Mouse (Mus musculus) CH12F3 (cell line): ENCODE results near the gene Plscr1.

ENCODE experiments used
- in situ Hi-C: fragments of 300-500 bp; cut with MboI; formaldehyde crosslinking; loops from 2 replicates; pipeline ENCODE4 v1.14.3; 2020; ENCODE audit warnings: low sequenced_read_pairs

Gene Plscr1

DNA sequence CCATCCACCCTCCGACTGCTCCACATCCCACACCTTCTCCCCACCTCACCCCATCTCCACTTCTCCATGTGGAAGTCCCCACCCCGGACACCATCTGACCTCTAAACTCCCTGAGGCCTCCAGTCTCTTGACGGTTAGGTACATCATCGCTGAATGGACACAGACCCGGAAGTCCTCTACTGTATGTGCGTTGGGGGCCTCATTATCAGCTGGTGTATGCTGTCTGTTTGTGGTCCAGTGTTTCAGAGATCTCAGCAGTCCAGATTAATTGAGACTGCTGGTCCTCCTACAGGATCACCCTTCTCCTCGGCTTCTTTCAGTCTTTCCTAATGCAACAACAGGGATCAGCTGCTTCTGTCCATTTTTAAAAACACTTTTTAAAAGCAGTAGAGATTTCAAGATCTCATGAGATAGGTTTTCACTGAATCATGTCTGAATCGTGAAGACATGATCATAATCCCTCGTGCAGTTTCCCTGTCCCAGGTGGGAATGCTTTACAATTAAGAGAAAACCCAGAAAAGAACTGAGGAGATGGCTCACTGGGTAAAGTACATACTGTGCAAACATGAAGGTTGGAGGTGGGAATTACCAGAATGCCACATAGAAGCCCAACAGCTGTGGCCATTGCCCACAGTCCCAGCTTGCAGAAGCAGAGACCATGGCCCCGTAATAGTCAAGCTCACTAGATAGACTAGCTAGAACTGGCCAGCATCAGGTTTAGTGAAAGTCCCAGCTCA is 4.2 kb downstream of the Plscr1 start:
- in situ Hi-C loops = no loop called here

GRCm38 (mm10) chr9:92260481-92261159 is 11.1 kb downstream of the Plscr1 start:
- in situ Hi-C loops = no loop called here

- in situ Hi-C loops = no loop called here
Observed at GRCm38 (mm10) chr9:92265719-92266118, 16.2 kb downstream of the Plscr1 start.

DNA sequence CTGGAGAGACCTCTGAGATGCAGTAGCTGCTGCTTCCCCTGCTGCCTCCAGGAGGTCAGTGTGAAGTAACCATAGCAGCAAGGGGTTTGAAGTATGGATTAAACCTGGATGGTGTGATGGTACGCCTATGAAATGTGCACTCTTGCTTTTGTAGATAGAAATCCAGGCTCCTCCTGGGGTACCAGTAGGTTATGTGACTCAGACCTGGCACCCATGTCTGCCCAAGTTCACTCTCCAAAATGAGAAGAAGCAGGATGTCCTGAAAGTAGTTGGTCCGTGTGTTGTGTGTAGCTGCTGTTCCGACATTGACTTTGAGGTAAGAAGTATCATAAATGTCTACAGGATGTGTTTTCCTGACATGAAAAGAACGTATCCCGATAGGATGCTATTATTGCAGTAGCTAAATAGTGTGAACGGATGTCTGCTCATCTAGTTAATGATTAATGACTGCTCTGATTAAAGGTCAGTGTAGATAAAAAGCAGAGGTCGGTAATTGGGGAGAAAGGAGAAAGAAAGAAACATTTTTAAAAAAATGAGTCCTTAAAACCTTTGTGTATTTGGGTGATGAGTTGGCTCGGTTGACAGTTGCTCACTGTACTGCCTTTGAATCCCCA is 17.1 kb downstream of the Plscr1 start:
- in situ Hi-C loops = no loop called here

GRCm38 (mm10) chr9:92267732-92268131 is 18.2 kb downstream of the Plscr1 start:
- in situ Hi-C loops = no loop called here

GRCm38 (mm10) chr9:92269829-92270404 is 20.4 kb downstream of the Plscr1 start:
- in situ Hi-C loops = no loop called here

DNA sequence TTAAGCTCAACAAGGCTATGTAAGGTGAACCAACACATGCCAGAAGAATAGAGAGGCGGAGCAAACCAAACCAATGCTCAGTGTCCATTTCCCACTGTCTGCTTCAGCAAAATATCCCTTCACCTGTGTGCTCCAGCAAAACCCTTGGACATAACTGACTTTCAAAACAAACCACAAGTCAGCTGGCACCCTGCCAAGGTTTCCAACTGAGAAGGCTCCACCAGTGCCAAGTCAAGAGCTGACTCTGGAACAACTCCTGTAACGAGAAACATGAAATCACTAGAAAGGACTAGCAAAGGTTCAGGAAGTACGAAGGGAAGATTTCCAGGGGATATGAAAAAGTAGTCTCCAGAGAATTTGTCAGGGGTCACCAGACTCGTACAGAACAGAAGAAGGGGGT is 21.4 kb downstream of the Plscr1 start:
- in situ Hi-C loops = no loop called here

DNA sequence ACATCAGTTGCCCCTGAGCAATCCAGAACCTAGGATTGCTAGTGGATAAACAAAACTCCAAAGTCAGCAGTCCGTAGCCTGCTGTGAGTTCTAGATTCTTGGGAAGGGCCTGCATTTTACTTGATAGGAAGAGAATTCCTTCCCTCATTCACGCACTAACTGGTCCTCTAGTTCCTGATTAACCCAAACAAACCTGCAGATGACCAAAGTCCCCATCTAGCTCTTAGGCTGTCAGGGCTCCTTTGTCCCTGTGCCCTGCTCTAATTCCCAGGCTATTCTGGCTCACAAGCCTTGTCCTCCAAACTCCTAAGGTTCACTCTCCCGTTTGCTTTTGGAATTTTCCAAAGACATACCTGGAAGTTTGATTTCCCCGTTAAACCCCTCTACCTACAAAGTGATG is 23.1 kb downstream of the Plscr1 start:
- in situ Hi-C loops = no loop called here

- in situ Hi-C loops = no loop called here
Observed at GRCm38 (mm10) chr9:92273271-92273670, 23.7 kb downstream of the Plscr1 start.

- in situ Hi-C loops = no loop called here
Observed at GRCm38 (mm10) chr9:92273956-92274762, 24.6 kb downstream of the Plscr1 start.

DNA sequence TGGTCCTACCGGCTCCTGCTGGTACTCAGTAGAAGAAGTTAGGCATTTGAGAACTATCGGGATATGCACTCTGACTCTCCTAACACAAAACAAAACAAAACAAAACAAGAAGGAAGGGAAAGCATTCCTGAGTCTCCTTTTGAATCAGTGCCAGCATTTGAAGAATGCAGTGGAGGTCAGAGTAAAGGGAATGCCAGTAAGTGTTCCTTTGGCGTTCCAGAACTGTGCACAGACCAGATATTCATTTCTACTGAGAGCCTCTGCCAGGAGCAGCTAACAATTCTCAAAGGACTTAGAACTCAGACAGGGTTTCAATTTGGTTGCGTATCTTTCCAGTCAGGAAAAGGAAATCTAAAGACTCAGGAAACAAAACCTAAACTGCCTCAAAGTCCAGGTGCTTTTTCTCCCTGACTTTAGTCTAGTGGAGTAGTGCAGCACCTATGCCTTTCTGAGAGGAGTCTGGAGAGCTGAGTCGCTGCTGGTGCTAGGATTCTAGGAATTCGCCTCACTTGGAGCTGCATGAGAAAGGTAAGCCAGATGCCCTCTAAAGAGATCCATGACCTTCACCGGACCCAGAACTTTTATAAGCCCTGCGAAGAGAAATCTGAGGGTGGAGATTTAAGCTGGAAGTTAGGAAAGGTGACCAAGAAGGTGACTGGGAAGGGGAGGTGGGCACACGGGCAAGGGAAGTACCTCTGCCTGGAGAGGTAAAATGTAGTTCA is 26.1 kb downstream of the Plscr1 start, which contains the start of gene Plscr2:
TSS of gene Plscr2 (plus strand) at position 117 of the 722 bp plus-strand sequence.
- in situ Hi-C loops = no loop called here

- in situ Hi-C loops = no loop called here
Observed at GRCm38 (mm10) chr9:92276360-92276759, 26.8 kb downstream of the Plscr1 start.

DNA sequence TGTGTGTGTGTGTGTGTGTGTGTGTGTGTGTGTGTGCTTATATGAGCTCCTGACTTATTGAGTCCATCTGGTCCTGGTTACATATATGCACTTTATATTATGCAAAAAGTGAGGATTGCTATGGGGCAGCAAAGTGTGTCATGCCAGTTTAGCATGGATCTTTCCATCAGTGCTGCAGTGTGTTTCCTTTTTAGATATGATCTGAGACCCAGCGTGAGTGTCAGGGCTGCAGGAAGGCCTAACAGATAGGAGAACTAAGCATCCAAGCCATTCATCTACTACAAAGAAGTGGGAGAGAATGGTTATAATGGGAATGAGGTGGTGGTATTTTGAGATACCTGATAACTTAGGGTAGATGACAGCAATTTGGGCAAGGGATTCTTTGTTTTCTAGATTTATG is 30.5 kb downstream of the Plscr1 start:
- in situ Hi-C loops = no loop called here

DNA sequence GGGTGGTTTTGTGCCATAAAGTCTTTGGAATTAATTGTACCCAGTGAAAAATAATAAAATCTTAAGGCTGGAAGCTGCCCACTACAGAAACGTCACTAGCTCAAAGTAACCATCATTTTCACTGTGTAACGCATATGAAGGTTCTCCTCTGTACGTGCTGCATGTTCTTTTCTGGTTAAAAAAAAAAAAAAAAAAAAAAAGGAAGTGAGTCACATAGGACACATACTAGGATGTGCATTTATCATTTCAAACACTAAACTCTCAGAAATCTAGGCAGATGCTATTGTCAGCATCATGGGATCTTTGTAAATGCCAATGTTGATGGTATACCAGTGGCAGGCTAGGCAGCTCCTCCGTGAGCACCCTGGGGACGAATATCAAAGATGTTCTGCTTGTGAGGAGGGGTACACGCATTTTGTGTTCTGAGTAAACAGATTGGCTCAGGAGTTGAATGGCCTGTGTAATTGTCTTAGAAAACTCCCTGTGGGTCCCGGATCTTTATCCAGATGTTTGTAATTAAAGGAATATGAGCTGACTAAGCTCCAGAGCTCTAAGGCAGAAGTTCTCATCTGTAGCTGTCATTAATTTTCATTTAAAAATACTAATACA is 33.1 kb downstream of the Plscr1 start:
- in situ Hi-C loops = no loop called here

- in situ Hi-C loops = no loop called here
Observed at GRCm38 (mm10) chr9:92289675-92290074, 40.1 kb downstream of the Plscr1 start.

DNA sequence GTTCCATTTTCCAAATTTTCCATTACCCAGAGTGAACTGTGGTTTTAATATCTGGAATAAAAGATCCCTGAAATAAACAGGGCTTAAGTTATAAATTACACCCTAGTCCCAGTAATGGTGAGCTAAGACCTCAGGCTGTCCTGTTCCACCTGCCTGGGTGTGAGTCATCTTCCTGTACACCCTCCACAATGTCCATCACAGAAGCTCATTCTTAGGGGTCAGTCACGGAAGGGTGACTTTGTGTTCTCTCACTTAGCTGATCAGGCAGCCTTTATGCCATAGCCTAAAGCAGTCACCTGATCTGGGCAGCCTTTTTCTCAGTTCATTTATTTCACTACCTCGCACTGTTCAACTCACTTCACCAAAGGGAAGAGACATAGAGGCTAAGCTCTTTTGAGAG is 42.6 kb downstream of the Plscr1 start:
- in situ Hi-C loops = no loop called here

DNA sequence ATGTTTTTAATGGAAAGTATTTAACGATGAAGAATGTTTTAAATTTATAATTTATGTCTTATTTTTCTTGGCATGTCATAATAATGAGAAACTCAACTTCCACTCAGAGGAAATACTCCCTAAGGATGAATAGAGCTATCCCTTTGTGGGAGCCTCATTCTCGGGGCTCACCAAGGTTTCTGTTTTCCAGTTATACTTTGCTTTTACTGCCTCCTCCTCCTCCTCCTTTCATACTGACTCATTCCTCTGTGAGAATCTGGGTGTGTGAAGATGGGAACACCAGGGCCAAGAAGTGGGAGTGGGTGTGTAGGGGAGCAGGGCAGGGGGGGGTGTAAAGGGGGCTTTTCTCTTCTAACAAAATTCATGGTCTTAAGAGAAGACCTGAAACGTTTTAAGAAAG is 43.4 kb downstream of the Plscr1 start:
- in situ Hi-C loops = no loop called here

DNA sequence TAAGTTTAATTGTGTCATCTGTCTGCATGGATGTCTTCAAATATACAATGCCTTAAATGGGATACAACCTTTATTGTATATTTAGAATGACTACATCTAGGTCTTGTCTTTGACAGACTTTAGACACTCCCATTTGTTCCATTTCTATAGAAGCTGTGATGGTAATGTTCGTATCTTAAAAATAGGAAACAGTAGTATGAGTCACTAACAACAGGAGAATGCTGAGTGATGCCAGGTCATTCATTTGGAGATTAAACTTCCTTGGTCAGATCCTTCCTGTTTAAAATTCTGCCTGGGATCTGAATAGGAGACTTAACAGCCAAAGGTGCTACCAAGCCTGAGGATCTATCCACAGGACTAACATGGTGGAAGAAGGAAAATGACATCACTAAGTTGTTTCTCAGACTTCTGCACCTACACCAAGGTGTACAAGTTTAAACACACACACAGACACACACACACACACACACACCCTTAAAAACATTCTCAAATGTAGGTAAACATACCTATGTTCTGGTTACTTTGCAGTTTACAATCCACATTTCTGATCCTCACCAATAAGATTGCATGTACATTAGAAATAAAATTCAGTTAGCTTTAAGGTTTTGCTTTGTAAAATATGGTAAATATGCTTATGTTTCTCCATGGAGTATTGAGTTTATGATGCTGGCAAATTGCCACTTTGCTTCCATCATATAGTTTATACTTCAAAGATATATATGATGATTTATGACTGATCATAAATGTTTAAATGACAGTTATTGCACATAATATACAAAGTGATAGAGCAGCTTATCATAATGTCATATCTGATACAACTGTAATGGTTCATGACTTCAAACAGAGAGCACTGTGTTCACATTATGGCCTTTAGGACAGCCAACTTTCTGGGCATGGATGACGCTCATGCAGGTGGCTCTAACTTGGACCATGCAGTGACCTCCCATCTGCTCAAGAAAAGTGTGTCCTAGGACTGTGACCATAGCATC is 44.3 kb downstream of the Plscr1 start:
- in situ Hi-C loops = no loop called here

GRCm38 (mm10) chr9:92298288-92298687 is 48.7 kb downstream of the Plscr1 start:
- in situ Hi-C loops = no loop called here
